Mouse (Mus musculus) T-cell, adult 66 days (primary cell): ENCODE results near the gene Hoxd10. TPM values are rescaled to one million over a fixed set of nuclear protein-coding genes. Genes with fewer than 3 reads are reported as not detected.

Experiments
- total RNA-seq, 2 experiments: library from RNA; stranded (reverse); gene quantifications; 3 replicates in 1 of 2; 4 replicates in 1 of 2; pipeline ENCODE4 v1.2.4; 2023

Gene Hoxd10
- total RNA-seq: not detected

GRCm38 (mm10) chr2:74691022-74691951 is at the start of gene Hoxd10:
Gene Hoxd10 (plus strand): TSS chr2:74691924.

GRCm38 (mm10) chr2:74659507-74660005 is 32.2 kb upstream of the Hoxd10 start, which contains the start of gene Evx2:
Gene Evx2 (minus strand): TSS chr2:74659557.

DNA sequence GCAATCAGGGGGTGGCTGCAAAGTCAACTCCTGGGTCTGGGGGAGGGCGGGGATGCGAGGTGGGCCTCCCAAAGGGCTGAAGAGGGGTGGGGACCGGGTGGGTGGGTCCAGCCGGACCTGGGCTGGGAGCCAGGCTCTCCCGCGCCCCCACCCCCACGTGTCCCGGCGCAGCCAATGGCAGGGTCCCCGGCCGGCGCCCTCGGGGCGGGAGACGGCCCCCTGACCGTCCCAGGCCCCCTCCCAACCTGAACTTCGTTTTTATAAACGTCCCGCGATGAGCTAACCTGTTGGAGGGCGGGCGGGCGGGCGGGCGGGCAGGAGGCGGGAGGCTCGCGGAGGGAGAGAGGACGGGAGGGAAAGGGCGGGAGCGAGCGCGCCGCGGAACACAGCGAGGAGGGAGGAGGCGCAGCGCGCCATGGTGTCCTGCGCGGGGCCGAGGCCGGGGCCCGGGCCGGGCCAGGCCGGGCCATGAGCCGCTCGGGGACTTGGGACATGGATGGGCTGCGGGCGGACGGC is 23.8 kb upstream of the Hoxd10 start, which contains the start of gene Hoxd13:
Gene Hoxd13, plus strand, starts transcription at position 469 of the 516 bp plus-strand sequence.

GRCm38 (mm10) chr2:74674881-74675665 is 16.7 kb upstream of the Hoxd10 start, which contains the start of gene Hoxd12:
Gene Hoxd12 (plus strand): TSS chr2:74675013.

GRCm38 (mm10) chr2:74678891-74679595 is 12.7 kb upstream of the Hoxd10 start, which contains the start of gene Hoxd11:
Gene Hoxd11 (plus strand): TSS chr2:74679557.

DNA sequence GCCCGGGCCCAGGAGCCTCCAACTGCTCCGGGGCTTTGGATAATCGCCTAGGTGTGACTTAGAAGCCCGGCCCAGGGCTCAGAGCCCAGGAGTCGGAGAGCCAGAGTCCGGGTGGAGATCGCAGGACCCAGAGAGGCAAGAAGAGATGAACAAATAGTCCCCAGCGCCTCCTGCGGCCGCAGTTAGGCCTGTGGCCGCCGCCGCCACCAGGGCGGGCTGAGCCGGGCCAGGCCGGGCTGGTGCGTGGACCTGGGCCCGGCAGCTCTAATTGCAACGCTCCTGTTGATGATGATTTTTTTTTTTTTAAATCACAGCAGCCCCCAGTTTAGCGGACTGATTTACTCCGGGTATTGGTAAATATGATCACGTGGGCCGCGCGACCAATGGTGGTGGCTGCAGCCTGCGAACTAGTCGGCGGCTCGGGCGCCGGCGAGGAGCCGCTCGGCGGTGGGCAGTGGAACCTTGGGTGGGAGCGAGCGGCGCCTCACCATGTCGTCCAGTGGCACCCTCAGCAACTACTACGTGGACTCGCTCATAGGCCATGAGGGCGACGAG is 5.9 kb downstream of the Hoxd10 start, which contains the start of gene Hoxd9:
Gene Hoxd9, plus strand, starts transcription at position 161 of the 555 bp plus-strand sequence.

DNA sequence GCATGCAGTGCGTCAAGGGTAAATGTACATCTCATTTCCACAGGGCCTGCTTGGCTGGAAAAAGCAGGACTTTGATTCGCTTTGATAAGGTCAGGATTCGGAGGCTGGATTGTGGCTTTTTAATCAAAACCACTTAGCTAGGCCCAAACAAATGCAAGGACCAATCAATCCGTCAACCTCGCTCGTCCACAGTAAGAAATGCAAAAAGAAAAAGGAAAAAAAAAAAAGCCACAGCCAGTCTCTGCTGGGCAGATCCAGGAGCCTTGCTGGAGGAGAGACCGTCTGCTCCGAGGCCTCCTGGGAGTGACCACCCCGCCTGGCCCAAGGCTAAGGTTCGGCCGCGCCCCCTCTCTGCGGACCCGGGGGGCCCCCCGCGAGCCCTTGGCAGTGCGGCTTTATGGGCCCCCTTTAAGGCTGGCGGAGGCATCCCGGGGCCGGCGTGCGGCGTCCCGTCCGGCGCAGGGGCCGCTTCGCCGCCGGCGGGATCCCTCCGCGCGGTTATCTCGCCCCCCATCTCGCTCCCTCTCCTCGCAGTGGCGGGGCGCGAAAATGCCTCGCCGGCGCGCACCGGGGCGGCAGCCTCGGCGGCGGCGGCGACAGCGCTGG is 12.8 kb downstream of the Hoxd10 start, which contains the start of gene Hoxd8:
Gene Hoxd8, plus strand, starts transcription at position 223 of the 606 bp plus-strand sequence.

DNA sequence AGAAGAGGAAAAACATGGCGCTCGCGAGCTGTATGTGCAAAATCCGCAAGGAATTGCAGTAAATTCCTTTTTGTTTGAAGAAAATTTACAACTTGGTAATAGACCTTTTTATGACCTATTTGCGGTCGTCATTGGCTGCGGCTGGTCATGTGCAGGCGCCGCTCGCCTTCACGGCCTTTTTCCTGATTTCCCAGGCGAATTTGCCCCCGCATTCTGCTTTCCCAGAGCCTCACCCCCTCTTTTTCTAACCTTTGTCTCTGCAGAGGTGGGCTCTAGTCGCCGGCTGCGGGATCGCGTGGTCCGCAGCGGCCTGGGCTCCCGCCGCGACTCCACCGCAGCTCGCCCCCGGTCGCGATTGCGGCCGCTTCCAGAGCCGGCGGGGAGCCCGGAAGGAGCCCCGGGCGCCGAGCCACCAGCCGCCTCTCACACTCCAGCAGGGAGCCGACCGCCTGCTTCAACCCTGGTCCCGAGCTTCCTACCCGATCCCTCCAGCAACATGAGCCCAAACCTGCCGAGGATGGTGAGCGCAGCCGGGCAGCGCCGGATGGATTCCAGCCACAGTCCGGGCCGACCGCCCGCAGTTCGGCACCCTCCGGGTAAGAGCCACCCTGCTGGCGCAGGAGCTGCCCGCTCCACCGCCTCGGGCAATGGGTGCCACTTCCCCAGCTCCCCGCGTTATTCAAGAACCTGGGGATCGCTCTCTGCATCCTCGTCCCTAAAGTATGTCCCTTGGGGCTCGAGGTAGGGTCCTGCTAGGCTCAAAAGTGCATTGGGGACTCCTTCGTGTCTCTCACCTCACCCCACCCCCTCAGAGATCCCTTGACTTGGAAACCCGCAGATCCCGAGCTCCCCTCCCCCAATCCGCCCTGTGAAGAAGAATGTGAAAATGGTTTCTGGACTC is 20.2 kb downstream of the Hoxd10 start, which contains the start of the genes Hoxd3 and Hoxd4:
Gene Hoxd3, plus strand, starts transcription at position 207 of the 901 bp plus-strand sequence.
Gene Hoxd4, plus strand, starts transcription at position 209 of the 901 bp plus-strand sequence.

DNA sequence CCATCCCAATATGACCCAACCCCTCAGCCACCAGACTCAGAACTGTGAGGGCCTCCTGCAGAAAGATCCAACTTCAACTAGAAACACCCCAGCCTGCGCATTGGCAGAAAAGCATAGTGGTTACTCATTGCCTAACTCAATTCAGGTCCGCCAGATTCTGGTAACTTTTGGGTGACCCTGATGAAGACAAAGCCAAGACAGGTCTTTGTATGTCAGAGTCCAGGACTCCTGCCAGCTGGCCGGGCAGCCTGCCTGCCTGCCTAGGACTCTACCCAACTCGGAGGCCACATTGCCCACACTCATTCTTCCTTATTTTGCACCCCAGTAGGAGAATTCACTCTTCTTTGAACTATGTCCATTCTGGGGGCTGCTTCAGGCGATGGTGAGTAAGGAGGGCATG is 34.8 kb downstream of the Hoxd10 start, which contains the start of gene Gm28230:
Gene Gm28230, plus strand, starts transcription at position 178 of the 400 bp plus-strand sequence.

Other genes with a start within 250 kb of the Hoxd10 start
- 10 to 100 TPM; 27.4 to 31.5 TPM for gene Lnpk, start 112.5 kb upstream of the Hoxd10 start, total RNA-seq
- not detected for gene Evx2, start 32.4 kb upstream of the Hoxd10 start, total RNA-seq
- gene Hoxd13, start 23.6 kb upstream of the Hoxd10 start, total RNA-seq: not detected
- gene Hoxd12, start 16.9 kb upstream of the Hoxd10 start, total RNA-seq: not detected
- gene Hoxd11, start 12.4 kb upstream of the Hoxd10 start, total RNA-seq: not detected
- gene Hoxd9, start 5.8 kb downstream of the Hoxd10 start, total RNA-seq: not detected
- gene Hoxd8, start 12.7 kb downstream of the Hoxd10 start, total RNA-seq: not detected
- not detected for gene Hoxd3, start 20.0 kb downstream of the Hoxd10 start, total RNA-seq
- gene Hoxd4, start 20.0 kb downstream of the Hoxd10 start, total RNA-seq: not detected
- gene Gm28230, start 34.8 kb downstream of the Hoxd10 start, total RNA-seq: not detected
- not detected for gene Hoxd1, start 71.1 kb downstream of the Hoxd10 start, total RNA-seq
- gene Mtx2, start 133.9 kb downstream of the Hoxd10 start, total RNA-seq: 10 to 100 TPM; 23.0 to 24.6 TPM